Mouse (Mus musculus): ENCODE results near the gene Gpr179.

GRCm38 (mm10) chr11:97343175-97343574 is 8.7 kb downstream of the Gpr179 start:
- no peak for TF ChIP-seq POLR2A (IDR thresholded peaks at IDR 0.05; ENCODE audit: insufficient read depth, low read depth, low read length)
- no peak for TF ChIP-seq CTCF (IDR thresholded peaks at IDR 0.05; ENCODE audit: insufficient read depth, low read depth, low read length)

All from olfactory bulb, adult 2 months (tissue).